Comparison of ENCODE assay signal across 9 mouse cellular contexts in the genomic region with DNA sequence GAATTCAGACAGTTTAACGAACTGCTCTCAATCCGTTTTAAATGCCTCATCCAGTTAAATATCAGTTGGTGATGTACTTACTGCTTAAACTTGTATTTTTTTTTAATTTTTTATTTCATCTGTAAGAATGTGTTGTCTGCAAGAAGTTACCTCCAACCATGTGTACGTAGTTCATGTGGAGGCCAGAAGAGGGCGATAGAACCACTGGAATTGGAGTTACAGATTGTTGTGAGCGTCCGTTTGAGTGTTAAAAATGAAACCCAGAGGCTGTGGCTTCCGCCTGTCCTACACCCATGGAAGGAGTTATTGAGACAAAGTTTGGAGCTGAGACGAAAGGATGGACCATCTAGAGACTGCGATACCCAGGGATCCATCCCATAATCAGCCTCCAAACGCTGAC. TPM values are rescaled to one million over a fixed set of nuclear protein-coding genes. Genes with fewer than 3 reads are reported as not detected.
A peak's percentile ranks its signal among the peaks of the same experiment; 100 is the strongest.
DNase-seq lines count a peak whose midpoint lies in the region; ATAC-seq and TF ChIP-seq lines count a peak whose summit lies in the region.
"Had no signal": no experiment of that assay in that cellular context is flagged by ENCODE, and none has a peak within 500 bp of the region (broad histone marks: within the 10 kb centered on the region; RNA-seq: fewer than 3 reads in every experiment).

No protein-coding gene starts in this region.

- TF ChIP-seq POLR2A in kidney, adult 2 months (IDR thresholded peaks at IDR 0.05; ENCODE audit: low read depth, low read length), result no peak

- H3K4me3 ChIP-seq in kidney, adult 2 months (ENCODE audit: insufficient read depth, low read depth, low read length), result no peak overlapping the region
- H3K4me3 ChIP-seq: neural tube, embryonic 12.5 days had no signal

- no peaks in the 10 kb centered on the region for H3K27me3 ChIP-seq in kidney, adult 2 months (replicated peaks; ENCODE audit: control insufficient read depth, insufficient read depth, low read length)
- H3K27me3 ChIP-seq: neural tube, embryonic 12.5 days had no signal

- TF ChIP-seq CTCF in kidney, adult 2 months (conservative IDR thresholded peaks at IDR 0.05; ENCODE audit: insufficient read depth, insufficient read length, low read depth, low read length), result 0 out of 2 replicates have a peak, but pooled peaks have one; percentile 12

- H3K36me3 ChIP-seq in kidney, adult 2 months (ENCODE audit: control insufficient read depth, insufficient read depth, low read length), result no peaks in the 10 kb centered on the region
- H3K36me3 ChIP-seq: neural tube, embryonic 12.5 days had no signal

- H3K27ac ChIP-seq in kidney, adult 2 months (ENCODE audit: insufficient read depth, low read depth, low read length), result no peak overlapping the region
- H3K27ac ChIP-seq: neural tube, embryonic 12.5 days had no signal

- no peaks in the 10 kb centered on the region for H3K4me1 ChIP-seq in kidney, adult 2 months (ENCODE audit: control insufficient read depth, insufficient read depth, low read length)
- H3K4me1 ChIP-seq: neural tube, embryonic 12.5 days had no signal

- peak; percentile 34 to 67; a peak in 1 of 4 replicates for ATAC-seq in hematopoietic stem cell, adult 5-6 weeks (replicated peaks in 1 of 2; ENCODE audit: insufficient read depth in 1 of 2, low FRiP score in 2 of 2, low TSS enrichment in 1 of 2, low read depth in 1 of 2, poor library complexity in 2 of 2, severe bottlenecking in 2 of 2)

- 72% methylated on average over 10 of the region's 10 CpGs for WGBS in kidney, adult 2 months

- DNase-seq in kidney, adult 2 months, result no peak
- DNase-seq in kidney, adult 18-20 months, result no peak
- DNase-seq in 3134 (ENCODE audit: extremely low read depth, insufficient read length, low spot score) (peak; percentile 35), MEL-GATA-1-ER (ENCODE audit: extremely low read depth, low read depth) (peak; percentile 47), MN1 (ENCODE audit: low spot score) (no peak)
- DNase-seq in adrenal gland, postnatal 10 days, result no peak
- no peak for DNase-seq in right cerebral cortex, postnatal 25 days

RNA-seq across cellular contexts. Expression of gene Anxa1, which starts 27.5 kb away (rescaled TPM):
- 5.2 and 7.5 TPM in 2 replicates for polyA plus RNA-seq in kidney, adult 2 months (2012; rRNA removed)
- 525 and 701 TPM in 2 replicates for total RNA-seq in hematopoietic stem cell, adult 5-6 weeks (2017)
- total RNA-seq in adrenal gland, postnatal 10 days (2021), result 10 to 100 TPM; 29.5 to 37.6 TPM

Comparison
In these comparisons a context has a peak if more than half of its experiments do, and no peak if none do; other contexts are left out.
1. DNase-seq: peak in 3134 (single experiment) and MEL-GATA-1-ER (single experiment); none in kidney, adult 2 months (single experiment), kidney, adult 18-20 months (single experiment), adrenal gland, postnatal 10 days (single experiment), MN1 (single experiment) and right cerebral cortex, postnatal 25 days (single experiment).
2. RNA of gene Anxa1, which starts 27.5 kb away (total RNA-seq): 525 to 701 TPM in hematopoietic stem cell, adult 5-6 weeks; 29.5 to 37.6 TPM in adrenal gland, postnatal 10 days; every median in the first group is over 10 times any median in the second.